Mouse (Mus musculus): ENCODE results near the gene Fbxo17.

The Fbxo17 gene

DNA sequence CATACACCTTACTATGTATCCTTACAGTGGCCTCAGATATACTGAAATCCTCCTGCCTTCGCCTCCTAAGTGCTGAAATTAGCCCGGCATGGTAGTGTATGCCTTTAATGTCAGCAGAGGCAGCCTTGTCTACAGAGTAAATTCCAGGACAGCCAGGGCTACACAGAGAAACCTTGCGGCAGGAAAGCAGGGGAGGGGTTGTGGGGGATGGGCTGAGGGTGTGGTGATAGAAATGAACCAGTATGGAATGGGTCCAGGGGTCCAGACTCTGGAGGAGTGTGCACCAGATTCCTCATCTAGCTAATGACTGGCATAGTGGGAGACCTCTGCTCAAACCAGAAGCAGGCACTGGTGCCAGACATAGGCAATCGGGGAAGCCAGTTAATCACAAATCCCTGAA lies 2.6 kb downstream of the Fbxo17 start:
- DNase-seq (ENCODE audit: low spot score in 2 of 2): no peak

DNA sequence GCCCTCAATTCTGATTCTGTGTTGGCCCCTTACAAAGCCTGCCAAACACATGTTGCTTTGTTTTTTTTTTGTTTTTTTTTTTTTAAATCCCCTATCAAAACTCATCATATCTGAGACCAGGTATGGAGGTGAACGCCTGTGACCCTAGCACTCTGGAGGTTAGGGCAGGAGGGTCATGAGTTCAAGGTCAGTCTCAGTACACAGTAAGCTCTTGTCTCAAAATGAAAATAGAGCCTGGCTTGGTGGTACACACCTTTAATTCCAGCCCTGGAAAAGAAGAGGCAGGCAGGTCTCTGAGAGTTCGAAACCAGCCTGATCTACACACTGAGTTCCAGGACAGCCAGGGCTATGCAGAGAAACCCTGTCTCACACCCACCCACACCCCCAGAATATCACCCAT lies 3.0 kb downstream of the Fbxo17 start:
- DNase-seq (ENCODE audit: low spot score in 2 of 2): no peak

DNA sequence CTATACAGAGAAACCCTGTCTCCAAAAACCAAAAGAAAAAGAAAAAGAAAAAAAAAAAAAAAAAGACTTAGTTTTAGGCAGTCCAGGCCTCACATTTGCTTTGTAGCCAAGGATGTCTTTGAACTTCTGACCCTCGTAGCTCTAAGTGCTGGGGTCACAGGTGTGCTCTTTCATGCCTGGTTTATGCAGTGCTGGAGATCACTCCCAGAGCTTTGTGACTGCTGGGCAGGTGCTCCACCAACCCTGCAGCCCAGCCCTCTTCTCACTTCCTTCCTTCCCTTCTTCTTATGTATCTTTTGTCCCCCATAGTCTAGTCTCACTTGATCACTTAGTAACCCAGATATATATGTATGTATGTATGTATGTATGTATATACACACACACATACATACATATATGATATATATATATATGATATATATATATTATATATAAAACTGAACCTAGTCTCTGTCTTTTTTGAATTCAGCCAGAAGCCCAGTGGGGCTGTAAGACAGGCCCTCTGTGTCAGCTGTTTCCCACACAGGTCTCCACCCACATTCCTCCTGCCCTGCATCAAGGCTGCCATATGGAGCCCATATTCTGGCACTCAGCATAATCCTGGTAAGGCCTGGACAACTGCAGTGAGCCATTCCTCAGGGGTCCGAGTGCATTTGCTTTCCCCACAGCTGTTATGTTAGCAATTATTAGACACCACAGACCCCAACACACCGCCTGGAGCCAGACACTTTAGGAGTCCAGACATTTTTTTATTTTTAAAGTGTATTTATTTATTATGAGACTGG lies 4.3 kb downstream of the Fbxo17 start:
- no peak for DNase-seq (ENCODE audit: low spot score in 2 of 2)

DNA sequence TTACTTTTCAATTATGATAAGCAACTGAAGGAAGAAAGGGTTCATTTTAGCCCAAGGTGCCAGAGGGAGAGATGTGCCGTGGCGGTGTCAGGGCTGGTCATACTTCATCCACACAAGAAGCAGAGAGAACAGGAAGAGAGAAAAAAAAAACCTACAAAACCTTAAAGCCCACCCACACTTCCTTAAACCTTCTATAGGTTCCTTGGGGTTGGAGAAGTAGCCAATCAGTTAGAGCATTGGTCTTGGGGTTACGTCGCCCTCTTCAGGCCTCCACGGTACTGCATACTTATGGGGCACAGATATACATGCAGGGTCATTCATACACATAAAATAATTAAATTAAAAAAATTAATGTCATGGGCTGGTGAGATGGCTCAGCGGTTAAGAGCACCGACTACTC lies 5.5 kb downstream of the Fbxo17 start:
- DNase-seq (ENCODE audit: low spot score in 2 of 2): no peak

DNA sequence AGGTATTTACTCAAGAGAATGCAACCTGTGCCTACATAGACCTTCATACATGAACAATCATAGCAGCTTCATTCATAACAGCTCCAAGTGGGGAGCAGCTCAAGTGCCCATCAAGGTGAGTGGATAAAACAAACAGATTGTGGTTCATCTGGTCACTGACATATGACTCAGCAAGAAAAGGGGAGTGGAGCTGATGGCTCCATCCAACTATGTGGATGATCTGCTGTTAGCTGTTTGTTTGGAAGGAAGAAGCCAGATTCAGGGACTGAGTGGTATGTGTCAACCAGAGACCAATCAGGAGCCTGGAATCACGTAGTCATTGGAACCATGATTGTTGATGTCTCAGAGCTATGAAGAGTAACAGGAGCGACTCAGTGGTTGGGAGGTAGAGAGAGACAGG lies 8.0 kb downstream of the Fbxo17 start:
- DNase-seq (ENCODE audit: low spot score in 2 of 2): no peak

DNA sequence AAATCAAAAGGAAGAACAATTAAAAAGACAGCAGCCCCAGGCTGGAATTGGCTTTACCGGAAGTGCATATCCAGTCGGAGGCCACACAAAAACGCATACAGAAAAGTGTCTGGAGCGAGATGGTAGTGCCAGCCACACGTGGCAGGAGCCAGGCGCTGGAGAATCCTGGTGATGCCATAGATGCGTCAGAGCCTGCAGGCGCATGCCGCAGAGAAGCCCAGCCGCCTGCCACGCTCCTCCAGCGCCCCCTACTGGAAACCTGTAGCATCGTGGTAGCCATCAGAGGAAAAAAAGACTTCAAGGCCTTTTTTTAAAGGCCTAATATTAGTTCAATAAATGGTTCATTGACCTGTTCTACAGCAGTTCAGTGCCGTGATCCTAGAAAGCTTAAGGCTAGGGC lies 10.0 kb downstream of the Fbxo17 start:
- DNase-seq (ENCODE audit: low spot score in 2 of 2): peak; percentile 84 to 89

DNA sequence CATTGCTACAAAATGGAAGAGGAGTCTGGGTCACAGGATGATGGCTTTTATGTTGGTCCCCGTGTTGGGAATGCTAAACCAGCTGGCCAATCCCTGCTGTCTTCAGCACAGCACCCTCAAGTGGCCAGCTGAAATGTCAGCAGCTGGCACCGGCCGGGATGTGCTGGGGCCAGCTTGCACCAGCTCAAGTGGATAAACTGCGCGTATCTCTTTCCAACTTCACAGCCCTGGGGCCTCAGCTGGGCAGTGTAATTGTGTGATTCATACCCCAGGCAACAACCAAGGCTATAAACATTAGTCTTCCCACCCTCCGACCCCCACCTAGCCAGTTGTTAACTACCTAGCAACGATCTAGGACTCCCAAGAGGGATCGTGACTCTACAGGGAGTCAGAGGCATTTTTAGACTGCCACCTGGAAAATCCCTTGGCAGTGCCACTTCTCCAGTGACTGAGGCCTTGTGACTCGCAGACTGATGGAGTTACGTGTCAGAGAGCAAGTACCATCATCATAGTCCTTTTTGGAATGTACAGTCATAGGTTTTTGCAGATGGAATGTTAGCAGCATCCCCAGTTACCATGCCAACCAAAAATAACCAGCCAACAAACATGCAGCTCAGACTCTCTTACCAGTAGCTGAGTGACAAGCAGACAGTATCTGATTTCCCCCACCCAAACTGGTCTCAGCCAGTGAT lies 11.2 kb downstream of the Fbxo17 start:
- DNase-seq (ENCODE audit: low spot score in 2 of 2): peak; percentile 56 to 76

DNA sequence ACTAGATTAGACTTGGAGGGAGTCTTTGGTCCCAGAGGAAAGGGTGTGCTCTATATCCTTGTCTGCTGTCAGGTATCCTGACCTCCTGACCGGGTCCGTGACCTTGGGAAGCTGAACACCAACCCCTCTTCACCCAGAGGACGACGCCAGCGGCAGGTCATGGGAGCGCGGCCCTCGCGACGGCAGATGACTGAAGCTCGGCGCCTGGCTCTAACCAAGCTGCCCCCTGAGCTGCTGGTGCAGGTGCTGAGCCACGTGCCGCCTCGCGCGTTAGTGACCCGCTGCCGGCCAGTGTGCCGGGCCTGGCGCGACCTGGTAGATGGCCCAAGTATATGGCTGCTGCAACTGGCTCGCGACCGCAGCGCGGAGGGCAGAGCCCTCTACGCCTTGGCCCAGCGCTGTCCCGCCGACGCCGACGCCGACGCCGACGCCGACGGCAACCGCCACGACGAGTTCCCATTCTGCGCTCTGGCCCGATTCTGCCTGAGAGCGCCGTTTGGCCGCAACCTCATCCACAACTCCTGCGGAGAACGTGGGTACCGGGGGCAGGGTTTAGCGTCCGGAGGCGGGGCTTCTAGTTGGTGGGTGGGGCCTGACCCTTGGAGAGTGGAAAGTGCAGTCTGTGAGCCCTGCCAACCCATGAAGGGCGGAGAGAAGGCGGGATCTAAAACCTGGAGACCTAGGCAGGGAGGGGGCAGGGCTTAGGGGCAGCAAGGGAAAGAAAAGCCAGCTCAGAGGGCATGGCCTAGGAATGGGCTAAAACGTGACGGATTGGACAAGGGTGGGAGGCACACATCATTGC lies 15.9 kb downstream of the Fbxo17 start:
- DNase-seq (ENCODE audit: low spot score in 2 of 2): peak; percentile 64 to 66

DNA sequence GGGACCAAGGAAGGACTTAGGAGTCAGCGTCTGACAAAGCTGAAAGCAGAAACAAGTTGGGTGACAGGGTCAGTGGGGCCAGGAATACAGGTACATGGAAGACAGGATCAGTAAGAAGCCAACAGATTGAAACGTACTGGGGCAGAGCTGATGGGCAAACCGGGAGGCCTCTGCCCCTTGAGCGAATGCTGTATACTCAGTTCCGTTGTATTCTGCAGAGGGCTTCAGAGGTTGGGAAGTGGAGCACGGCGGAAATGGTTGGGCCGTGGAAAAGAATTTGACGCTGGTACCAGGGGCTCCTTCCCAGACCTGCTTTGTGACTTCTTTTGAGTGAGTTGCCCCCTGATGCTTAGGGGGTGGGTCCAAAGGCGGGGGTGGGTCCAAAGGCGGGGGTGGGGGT lies 16.6 kb downstream of the Fbxo17 start:
- DNase-seq (ENCODE audit: low spot score in 2 of 2): no peak

DNA sequence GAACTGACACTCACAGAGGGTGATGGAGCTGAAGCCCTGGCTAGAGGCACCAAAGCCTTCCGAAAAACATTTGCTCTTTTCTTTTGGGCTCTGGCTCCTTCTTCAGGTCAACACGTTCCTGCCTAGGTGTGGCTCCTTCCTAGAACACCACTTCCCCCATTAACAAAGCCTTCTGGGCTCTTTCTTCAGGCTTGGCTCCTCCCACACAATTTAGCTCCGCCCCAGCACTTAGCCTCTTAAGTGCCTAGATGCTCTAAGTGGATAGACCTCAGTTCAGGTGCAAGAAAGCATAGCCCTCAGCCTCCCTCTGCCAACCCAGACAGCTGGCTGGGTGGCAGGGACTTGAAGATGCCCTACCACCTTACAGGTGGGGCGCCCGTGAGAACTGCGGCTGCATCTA lies 19.1 kb downstream of the Fbxo17 start:
- DNase-seq (ENCODE audit: low spot score in 2 of 2): no peak

DNA sequence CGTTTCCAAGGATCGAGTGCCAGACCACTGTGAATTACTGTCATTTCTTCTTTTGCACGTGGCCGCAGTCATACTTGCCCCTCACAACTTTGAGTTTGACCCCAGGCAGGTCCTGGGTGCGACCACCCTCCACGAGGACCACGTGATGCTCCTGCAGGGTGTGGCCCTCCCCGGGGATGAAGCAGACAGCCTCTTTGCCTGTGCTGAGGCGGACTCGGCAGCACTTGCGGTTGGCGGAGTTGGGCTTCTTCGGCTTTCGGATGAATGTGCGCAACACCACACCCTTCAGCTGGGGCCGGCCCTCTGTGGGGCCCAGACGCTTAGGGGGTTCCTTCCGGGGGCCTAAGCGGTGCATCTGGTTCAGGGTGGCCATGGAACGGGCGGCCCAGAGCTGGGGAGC lies 23.2 kb downstream of the Fbxo17 start:
- no peak for DNase-seq (ENCODE audit: low spot score in 2 of 2)

DNA sequence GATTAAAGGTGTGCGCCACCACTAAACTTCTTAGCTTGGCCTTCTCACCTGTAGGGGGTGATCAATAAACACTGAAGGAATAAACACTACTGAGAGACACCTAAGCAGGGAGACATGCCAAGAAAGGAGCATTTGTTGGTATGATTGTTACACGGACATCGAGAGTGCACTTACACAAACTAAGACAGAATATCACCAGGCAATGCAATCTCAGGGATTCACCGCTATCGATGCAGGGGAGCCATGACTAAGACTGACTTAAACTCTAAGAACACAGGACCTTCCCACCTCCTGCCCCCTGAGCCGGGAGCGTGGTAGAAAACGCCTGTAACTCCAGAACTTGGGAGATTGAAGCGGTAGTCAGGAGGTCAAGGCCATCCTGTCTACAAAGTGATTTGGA lies 24.3 kb downstream of the Fbxo17 start:
- no peak for DNase-seq (ENCODE audit: low spot score in 2 of 2)

DNA sequence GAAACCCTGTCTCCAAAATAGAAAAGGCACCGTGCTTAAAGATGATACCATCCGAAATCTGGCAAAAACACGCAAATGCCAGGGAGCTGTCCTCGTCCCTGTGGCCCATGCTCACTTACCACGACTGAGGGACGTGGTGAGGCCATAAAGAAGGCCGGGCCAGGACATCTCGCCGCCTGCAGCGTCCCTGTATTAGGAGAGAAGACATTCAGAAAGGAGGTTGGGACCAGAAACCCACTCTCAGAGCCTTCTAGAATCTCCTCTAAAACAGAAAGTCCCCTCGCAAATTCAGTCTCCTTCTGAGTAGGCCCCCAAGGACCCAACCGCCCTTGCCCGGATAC lies 24.7 kb downstream of the Fbxo17 start:
- no peak for DNase-seq (ENCODE audit: low spot score in 2 of 2)

DNA sequence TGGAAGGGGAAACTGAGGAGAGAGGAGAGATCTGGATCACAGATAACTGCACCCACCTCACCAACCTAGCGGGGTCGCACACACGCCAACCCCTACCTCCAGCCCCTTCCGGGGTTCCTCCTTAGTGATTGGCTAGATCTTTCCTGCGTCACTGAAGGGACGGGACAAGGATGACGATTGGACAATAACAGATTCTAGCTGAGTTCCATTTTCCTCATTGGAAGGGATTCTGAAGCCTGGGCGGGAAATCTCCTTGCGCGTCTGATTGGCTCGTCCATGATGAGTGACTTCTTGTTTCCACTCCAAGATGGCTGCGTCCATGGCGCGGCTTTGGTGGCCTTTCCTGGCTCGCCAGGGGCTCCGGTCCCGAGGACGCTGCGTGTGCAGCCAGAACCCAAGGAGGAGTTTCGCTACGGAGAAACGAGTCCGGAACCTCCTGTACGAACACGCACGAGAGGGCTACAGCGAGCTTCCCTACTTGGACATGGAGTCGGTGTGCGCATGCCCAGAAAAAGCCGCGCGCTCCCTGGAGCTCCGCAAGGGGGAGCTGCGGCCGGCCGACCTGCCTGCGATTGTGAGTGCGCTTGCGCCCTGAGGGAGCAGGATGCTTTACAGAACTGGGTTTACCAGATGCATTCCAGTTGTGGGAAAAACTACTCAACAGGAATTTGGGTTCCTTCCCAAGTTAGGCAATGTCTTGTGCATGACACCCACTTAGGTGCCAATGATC lies 25.3 kb downstream of the Fbxo17 start, which contains the start of the genes Mrps12 and Sars2:
Gene Mrps12, minus strand, starts transcription at position 112 of the 730 bp plus-strand sequence.
Gene Sars2, plus strand, starts transcription at position 284 of the 730 bp plus-strand sequence.
- DNase-seq (ENCODE audit: low spot score in 2 of 2): peak; percentile 97 to 99

DNA sequence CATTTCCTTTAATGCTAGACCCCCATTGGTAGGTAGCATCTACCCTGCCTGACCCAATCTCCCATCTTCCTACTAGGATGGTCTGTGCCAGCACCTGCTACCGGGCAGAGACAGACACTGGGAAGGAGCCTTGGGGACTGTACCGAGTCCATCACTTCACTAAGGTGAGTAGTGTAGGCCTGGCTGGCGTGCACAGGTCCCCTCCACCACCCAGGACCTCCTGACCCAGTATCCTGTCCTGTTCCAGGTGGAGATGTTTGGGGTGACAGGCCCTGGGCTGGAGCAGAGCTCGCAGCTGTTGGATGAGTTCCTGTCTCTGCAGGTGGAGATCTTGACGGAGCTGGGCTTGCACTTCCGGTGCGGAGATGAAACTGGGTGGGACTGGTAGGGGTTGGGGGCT lies 33.3 kb downstream of the Fbxo17 start:
- no peak for DNase-seq (ENCODE audit: low spot score in 2 of 2)

DNA sequence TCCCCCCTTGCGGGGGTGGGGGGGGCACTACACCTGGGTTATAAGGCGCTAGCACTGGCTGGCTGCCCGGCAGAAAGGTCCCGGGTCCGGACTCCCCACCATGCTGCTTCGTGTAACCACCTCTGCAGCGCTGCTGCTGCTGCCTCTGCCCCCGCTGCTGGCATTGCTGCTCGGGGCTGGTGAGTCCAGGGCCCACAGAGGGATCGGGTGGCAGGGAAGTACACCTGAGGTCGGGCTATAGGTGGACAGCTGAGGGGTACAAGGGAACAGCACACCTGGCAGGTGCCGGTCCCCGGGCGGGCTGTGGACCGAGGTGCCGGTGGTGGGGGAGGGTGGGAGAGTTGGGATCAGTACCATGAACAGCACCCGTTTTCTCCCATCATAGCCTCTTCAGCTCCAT lies 39.5 kb downstream of the Fbxo17 start, which contains the start of gene Ccer2:
Gene Ccer2, plus strand, starts transcription at position 96 of the 400 bp plus-strand sequence.
- no peak for DNase-seq (ENCODE audit: low spot score in 2 of 2)

DNA sequence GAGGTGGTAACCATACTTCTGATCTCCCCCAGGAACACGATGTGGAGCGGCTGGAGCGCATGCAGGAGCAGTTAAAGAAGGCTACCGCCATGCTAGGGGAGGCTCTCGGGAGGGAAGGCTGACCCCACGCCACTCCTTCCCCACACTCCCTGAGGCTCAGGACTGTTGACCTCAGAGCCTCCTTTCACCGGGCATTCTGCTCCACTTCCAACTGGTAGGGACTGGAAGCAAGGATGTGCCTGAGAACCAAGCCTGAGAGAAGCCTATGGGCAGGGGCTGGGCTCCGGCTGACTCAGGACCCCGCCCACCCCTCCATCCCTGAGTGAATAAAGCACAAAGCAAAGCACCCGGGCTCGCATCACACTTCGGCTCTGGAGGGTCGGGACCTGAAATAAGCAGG lies 42.0 kb downstream of the Fbxo17 start:
- no peak for DNase-seq (ENCODE audit: low spot score in 2 of 2)

DNA sequence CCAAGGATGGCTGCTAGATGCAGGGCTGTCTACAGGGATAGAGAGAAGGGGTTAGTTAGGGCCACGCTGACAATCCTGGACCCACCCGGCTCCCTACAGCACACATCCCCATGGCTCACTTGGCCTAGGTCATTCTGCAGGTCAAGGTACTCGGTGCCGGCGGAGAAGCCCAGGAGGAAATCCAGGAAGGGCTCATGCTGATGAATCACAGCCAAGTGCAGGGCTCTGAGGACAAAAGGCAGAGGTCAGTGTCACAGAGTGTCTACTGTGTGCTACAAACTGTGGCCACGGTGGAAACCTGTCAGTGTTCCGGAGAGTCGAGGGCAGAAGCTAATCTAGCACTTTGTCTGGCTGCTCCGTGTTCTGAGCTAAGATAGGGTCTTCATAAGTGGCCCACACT lies 45.3 kb downstream of the Fbxo17 start:
- DNase-seq (ENCODE audit: low spot score in 2 of 2): no peak

DNA sequence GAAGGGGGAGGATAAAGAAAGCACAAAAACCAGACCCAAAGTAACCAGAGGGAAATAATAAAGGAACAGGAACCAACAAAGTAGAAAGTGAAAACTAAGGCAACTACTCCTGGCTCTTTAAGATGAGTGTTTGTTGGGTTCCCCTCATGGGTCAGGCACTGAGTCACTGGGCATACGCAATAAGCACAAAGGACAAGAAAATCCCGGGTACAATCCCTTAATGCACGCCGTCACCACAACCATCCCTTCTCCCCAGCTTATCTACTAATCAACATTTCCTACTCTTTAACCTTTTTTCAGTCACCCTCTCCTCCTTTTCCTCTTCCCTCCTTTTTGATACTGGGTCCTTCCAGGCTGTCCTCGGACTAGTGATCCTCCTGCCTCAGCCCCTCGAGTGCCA lies 48.6 kb downstream of the Fbxo17 start:
- DNase-seq (ENCODE audit: low spot score in 2 of 2): no peak

DNA sequence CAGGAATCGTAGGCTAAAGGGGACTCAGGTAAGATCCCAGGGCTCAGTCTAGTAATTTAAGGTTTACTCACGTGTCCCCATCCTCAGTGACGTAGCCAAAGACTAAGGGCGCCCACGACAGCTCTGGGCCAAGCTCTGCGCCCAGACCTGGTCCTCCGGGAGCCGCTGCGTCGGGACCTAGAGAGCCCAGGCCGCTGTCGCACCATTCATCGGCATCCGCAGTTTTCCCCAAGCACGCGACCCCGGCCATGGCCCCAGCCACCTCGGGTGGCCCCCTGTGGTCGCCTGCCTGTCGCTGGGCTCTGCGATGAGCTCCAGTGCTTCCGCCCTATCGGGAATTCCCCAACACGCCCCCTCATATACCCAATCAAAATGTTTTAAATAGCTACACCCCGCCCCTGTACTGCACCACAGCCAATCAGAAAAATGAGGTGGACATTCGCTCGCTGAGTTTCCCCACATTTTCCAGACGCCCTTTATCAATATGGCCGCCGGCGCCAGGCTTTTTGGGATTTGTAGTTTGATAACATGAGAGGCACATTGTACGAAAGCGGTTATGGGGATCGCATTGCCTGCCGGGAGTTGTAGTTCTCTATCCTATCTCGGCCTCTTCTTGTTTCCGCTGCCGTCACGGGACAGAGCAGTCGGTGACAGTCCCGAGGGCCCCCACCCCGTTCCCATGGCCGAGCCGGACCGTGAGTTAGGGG lies 49.7 kb downstream of the Fbxo17 start, which contains the start of gene Sirt2:
Gene Sirt2, plus strand, starts transcription at position 563 of the 707 bp plus-strand sequence.
- DNase-seq (ENCODE audit: low spot score in 2 of 2): peak; percentile 99

DNA sequence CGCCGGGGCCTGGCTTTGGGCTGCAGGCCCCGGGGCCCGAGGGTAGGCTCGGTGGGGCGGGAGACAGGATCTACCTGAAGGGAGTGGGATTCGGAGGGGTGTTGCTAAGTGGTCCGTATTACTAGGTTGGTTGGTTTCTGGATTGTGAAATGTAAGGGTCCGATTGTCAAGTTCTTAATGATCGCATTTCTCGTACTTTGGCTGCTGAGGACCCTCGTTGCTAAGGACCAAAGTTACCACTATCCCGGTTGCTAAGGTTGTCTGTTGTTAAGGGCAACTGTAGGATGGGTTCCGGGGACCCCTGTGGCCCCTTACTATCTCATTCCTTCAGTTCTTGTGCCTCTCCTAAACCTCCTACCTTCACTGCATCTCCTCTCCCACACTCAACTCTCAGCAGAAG lies 50.3 kb downstream of the Fbxo17 start:
- DNase-seq (ENCODE audit: low spot score in 2 of 2): no peak
